Comparison of ENCODE assay signal across 33 mouse cellular contexts in genomic region chr3:26437800-26438404, GRCm38 (mm10).
"Had no signal": no experiment of that assay in that cellular context is flagged by ENCODE, and none has a peak within 500 bp of the region (broad histone marks: within the 10 kb centered on the region; RNA-seq: fewer than 3 reads in every experiment).

No protein-coding gene starts in this region.

- H3K4me3 ChIP-seq: limb, embryonic 10.5 days; limb, embryonic 12.5 days; limb, embryonic 13.5 days; limb, embryonic 15.5 days; liver, embryonic 12.5 days; liver, embryonic 13.5 days; liver, embryonic 15.5 days; lung, embryonic 15.5 days; megakaryocyte, embryonic 14.5 days; midbrain, embryonic 10.5 days; midbrain, embryonic 12.5 days; midbrain, embryonic 13.5 days; midbrain, embryonic 15.5 days; myocyte; neural tube, embryonic 12.5 days; neural tube, embryonic 13.5 days had no signal

- DNase-seq: left cerebral cortex, postnatal 4 days; liver; liver, embryonic 13.5 days; liver, postnatal 0 days; lung, adult 18-20 months; lung, adult 2 months; lung, embryonic 14.5 days; lung, postnatal 10 days; lung, postnatal 14 days; lung, postnatal 36 days; lung, postnatal 4 days; midbrain, embryonic 14.5 days had no signal

- H3K27me3 ChIP-seq: limb, embryonic 12.5 days; limb, embryonic 13.5 days; limb, embryonic 15.5 days; liver, embryonic 12.5 days; liver, embryonic 13.5 days; liver, embryonic 15.5 days; lung, embryonic 15.5 days; megakaryocyte, embryonic 14.5 days; midbrain, embryonic 12.5 days; midbrain, embryonic 13.5 days; midbrain, embryonic 15.5 days; neural tube, embryonic 12.5 days; neural tube, embryonic 13.5 days had no signal

- ATAC-seq: liver, embryonic 12.5 days; liver, postnatal 0 days; lung, postnatal 0 days; midbrain, embryonic 13.5 days; midbrain, embryonic 15.5 days; midbrain, embryonic 16.5 days had no signal

- H3K4me1 ChIP-seq: limb, embryonic 10.5 days; limb, embryonic 12.5 days; limb, embryonic 13.5 days; limb, embryonic 15.5 days; liver, embryonic 12.5 days; liver, embryonic 13.5 days; liver, embryonic 15.5 days; lung, embryonic 15.5 days; megakaryocyte, embryonic 14.5 days; midbrain, embryonic 10.5 days; midbrain, embryonic 12.5 days; midbrain, embryonic 13.5 days; midbrain, embryonic 15.5 days; neural tube, embryonic 12.5 days; neural tube, embryonic 13.5 days had no signal

- H3K36me3 ChIP-seq: limb, embryonic 10.5 days; limb, embryonic 12.5 days; limb, embryonic 13.5 days; limb, embryonic 15.5 days; liver, embryonic 12.5 days; liver, embryonic 13.5 days; liver, embryonic 15.5 days; lung, embryonic 15.5 days; midbrain, embryonic 10.5 days; midbrain, embryonic 12.5 days; midbrain, embryonic 13.5 days; midbrain, embryonic 15.5 days; neural tube, embryonic 12.5 days; neural tube, embryonic 13.5 days had no signal

- H3K9ac ChIP-seq: limb, embryonic 12.5 days; limb, embryonic 13.5 days; limb, embryonic 15.5 days; liver, embryonic 12.5 days; liver, embryonic 13.5 days; liver, embryonic 14.5 days; liver, embryonic 15.5 days; liver, postnatal 0 days; lung, embryonic 14.5 days; lung, embryonic 15.5 days; midbrain, embryonic 12.5 days; midbrain, embryonic 13.5 days; midbrain, embryonic 15.5 days; neural tube, embryonic 12.5 days; neural tube, embryonic 13.5 days had no signal

- H3K27ac ChIP-seq: limb, embryonic 10.5 days; limb, embryonic 12.5 days; limb, embryonic 13.5 days; limb, embryonic 15.5 days; liver, embryonic 12.5 days; liver, embryonic 13.5 days; liver, embryonic 14.5 days; liver, embryonic 15.5 days; lung, embryonic 15.5 days; macrophage; midbrain, embryonic 10.5 days; midbrain, embryonic 12.5 days; midbrain, embryonic 13.5 days; midbrain, embryonic 15.5 days; neural tube, embryonic 12.5 days; neural tube, embryonic 13.5 days had no signal

- H3K4me2 ChIP-seq: limb, embryonic 12.5 days; limb, embryonic 13.5 days; limb, embryonic 15.5 days; liver, embryonic 11.5 days; liver, embryonic 12.5 days; liver, embryonic 13.5 days; liver, embryonic 15.5 days; lung, embryonic 14.5 days; lung, embryonic 15.5 days; midbrain, embryonic 11.5 days; midbrain, embryonic 12.5 days; midbrain, embryonic 13.5 days; midbrain, embryonic 15.5 days; neural tube, embryonic 12.5 days; neural tube, embryonic 13.5 days had no signal

- H3K9me3 ChIP-seq: limb, embryonic 10.5 days; limb, embryonic 12.5 days; limb, embryonic 13.5 days; limb, embryonic 15.5 days; liver, embryonic 12.5 days; liver, embryonic 13.5 days; liver, embryonic 15.5 days; lung, embryonic 15.5 days; midbrain, embryonic 10.5 days; midbrain, embryonic 12.5 days; midbrain, embryonic 13.5 days; midbrain, embryonic 15.5 days; neural tube, embryonic 12.5 days; neural tube, embryonic 13.5 days had no signal
